Mouse (Mus musculus): Measurements from ENCODE around the gene Nod1.

Nod1 gene

DNA sequence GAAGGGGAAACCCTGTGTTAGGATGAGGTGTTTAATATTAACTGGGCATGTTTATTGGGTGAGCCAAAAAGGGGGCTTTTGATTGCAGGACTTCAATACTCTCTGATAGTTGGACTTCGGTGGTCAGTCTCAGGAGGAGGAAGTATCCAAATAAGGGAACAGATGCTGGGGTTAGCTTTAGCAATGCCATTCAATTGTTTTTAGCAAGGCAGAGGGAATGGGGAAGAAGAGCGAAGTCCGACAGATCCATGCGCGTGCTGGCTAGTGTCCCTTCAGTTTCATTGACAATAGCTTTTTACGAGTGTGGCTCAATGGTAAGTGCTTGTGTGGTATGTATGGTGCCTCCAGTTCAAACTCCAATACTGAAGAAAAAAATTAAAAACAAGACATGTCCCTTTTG lies 31.3 kb downstream of the Nod1 start:
- in situ Hi-C loops (cut with MseI, MboI), result no loop called here

DNA sequence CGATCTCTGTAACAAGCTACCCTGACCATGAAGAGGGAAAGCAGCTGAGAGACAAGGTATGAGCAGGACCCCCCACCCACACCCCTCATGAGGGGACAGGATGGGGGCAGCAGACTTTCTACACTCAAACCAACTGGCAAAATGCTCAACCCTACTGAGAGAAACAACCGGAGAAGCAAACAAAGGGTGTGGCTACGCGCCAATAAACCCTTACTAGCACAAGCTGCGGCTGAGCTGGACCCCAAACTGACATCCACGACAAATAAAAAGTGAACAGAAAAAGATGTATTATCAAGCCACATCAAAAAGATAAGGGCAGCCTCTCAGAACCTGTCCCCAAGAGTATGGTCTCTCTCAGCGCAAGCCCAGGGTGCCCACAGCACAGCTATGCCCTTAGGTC lies 32.3 kb downstream of the Nod1 start:
- in situ Hi-C loops (cut with MseI, MboI), result no loop called here

DNA sequence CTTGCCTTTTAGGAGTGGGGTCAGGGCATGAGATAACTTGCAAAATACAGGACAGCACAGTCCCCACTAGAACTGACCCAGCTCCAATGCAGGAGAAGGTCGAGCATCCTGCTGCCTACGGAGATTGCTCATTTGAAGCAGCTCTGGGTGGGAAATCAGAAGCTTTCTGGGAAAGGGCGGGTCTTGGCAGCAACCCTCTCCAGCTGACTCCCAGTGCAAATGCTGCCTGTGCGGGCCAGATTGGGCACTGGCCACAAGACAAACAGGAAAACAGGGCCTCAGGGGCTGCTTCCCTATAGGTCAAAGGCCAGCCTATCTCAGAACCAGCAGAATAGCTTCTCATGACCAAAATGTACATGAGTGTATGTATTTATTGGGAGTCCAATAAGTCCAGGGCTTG lies 32.8 kb downstream of the Nod1 start:
- in situ Hi-C loops (cut with MseI, MboI), result no loop called here

DNA sequence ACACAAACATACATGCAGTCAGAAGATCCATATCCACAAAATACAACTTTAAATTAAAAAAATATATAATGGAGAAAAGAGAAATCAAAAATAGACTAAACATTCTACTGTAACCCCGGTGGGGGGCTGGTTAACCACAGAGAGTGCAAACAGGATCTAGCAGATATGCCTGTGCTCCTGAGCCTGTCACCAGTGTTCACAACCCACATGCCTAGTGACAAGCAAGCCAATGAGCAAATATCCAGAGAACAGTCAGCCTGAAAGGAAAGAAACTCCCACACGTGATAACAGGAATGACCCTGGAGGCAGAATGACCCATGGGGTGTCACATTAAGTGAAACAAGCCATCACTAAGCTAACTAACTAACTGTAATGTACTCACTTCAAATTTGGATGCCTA lies 35.9 kb downstream of the Nod1 start:
- in situ Hi-C loops (cut with MseI, MboI), result no loop called here

DNA sequence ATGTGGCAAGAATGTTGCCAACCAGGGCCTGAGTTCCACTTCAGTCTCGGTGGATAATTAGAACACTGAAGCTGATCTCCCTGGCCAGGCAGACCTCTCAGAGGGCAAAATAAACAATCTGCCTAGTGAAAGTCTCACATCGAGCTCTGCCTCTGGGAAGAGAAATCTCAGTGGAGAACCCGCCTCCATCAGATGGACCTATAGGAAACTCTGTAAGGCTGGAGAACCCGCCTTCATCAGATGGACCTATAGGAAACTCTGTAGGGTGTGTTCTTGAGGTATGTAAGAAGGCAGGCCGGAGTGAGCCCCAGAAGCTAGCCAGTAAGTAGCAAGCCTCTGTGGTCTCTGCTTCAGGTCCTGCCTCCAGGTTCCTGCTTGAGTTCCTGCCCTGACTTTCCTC lies 37.5 kb downstream of the Nod1 start:
- in situ Hi-C loops (cut with MseI, MboI), result no loop called here

DNA sequence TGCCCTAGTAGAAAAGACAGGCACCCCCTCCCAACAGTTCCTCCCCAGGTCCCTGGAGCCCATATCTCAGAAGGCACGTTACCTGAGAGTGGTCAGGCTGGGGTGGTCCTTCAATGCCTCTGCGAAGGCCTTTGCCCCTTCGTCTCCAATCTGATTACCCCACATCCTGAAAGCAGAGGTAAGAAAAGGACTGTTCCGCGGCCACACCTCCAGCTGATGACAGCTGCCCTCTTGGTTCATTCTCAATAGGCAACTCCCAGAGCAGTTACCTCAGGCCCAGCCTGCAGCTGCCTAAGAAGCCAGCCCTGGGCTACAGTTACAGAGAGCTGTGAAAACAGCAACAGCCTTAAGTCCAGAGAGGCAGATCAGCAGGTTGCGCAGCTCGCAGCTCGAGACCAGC lies 38.1 kb downstream of the Nod1 start:
- in situ Hi-C loops (cut with MseI, MboI), result no loop called here

DNA sequence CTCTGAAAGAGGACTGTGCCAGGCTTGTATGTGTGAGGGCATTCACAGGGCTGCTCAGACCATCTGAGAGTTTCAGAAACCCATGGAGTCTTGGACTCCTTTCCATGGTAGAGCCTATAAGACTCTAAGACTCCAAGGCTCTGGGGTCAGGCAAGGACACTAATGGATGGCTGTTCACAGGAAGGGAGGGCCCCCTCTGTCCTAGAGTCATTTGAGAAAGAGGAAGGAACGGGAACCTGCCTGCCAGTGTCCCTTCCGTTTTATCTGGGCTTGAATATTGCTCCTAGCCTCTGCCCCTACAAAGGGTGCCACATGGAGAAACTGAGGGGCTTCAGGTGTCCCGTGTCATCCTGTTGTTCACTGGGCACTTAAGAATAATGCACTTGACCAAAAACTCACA lies 38.5 kb downstream of the Nod1 start:
- in situ Hi-C loops (cut with MseI, MboI), result no loop called here

DNA sequence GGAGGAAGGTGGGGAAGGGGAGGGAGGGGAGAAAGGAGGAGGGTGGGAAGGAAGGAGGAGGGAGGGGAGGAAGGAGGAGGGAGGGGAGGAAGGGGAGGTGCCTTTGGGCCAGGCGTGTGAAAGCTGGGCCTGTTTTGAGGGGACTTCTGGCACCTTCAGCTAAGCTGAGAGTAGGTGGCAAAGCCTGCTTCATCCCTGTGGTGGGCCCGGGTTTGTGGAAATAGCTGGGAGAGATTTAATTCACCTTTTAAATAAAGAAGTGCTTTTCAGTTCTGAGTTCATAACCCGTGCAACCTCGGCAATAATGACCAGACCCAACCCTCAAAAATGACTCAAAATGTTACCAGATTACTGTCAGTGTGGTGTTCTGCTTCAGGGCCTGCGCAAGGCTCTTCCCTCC lies 39.2 kb downstream of the Nod1 start:
- in situ Hi-C loops (cut with MseI, MboI), result no loop called here

DNA sequence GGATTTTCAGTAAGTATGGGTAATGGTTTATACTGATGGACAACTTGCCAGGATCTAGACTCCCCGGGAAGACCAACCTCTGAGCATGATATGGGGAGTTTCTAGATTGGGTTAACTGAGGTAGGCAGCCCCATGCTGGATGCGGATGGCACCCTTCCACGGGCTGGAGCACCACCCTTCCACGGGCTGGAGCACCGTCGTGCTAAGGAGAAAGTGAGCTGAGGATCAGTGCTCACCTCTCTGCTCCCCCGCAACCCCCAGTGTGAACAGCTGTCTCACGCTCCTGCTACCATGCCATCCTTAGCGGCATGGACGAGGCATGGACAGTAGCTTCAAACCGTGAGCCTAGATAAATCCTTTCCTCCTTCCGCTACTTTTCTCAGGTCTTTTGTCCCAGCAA lies 39.9 kb downstream of the Nod1 start:
- in situ Hi-C loops (cut with MseI, MboI), result no loop called here

DNA sequence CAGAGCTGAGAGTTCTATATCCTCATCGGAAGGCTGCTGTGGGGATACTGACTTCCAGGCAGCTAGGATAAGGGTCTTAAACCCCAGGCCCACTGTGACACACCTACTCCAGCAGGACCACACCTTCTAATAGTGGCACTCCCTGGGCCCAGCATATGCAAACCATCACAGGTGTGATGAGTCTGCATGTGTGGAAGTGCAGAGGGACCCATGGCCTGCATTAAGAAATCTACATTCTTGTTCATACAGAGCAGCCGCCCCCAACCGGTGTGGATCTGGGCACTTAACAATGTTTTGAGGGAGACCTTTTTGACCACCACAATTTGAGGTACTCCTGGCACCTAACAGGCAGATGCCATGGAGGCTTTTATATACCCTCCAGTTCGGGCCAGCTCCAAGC lies 40.8 kb downstream of the Nod1 start:
- in situ Hi-C loops (cut with MseI, MboI), result no loop called here

DNA sequence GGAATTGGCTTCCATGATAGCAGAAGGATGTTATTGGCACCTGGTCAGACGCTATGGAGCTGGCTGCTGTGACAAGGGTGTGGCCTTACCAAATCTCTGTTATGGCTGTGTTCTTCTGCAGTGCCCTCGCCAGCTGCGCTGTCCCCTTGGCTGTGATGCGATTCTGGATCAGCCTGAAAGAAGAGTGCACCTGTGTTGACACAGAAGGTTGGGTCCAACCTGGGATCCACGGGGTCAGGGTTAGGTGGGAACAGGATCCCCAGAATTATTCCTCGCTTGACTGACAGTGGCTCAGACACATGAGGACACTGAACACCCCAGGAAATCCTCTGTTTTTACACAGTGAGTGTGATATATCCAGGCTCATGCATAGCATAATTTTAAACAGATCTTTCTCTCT lies 44.5 kb downstream of the Nod1 start:
- in situ Hi-C loops (cut with MseI, MboI), result no loop called here

DNA sequence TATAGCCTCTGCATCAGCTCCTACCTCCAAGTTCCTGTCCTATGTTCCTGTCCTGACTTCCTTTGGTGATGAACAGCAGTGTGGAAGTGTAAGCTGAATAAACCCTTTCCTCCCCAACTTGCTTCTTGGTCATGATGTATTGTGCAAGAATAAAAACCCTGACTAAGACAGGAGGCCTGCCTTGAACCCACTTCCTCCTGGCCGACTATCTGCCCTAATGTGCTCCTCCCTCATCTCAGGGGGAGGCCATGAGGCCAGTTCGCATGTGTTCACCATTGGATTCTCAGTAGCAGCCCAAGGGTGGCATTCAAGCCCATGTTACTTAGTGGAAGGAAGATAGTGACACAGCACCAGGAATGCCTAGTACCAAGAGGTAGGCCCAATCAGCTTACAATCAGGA lies 45.5 kb downstream of the Nod1 start:
- in situ Hi-C loops (cut with MseI, MboI), result no loop called here

DNA sequence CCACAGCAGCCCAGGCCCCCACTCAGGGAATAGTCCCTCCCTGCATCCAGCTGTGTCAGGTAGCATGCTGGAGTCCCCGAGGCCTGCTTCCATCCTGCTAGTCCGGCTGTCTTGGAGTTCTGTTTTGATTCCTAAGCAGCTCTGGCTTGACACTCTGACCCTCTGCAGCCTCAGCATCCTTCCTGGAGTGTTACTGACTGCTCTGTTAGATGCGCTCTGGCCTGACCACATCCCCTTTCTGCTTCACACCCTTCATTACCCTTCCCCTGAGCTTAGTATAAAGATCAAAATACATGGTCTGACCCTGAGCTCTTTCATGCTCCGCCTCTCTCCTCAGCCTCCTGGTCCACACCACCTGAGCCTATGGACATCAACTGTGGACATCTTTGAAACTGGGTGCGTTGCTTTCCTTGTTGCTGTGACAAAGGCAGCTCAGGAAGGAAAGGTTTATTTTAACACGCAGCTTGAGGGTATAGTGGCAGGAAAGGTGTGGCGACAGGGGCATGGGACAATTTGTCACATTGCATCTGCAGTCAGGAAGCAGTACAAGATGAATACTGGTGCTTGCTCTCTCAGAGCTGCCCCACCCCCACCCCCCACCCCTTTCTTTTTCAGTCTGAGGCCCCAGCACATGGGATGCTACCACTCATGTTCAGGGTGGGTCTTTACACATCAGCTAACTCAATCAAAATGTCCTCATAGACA lies 46.5 kb downstream of the Nod1 start:
- in situ Hi-C loops (cut with MseI, MboI), result no loop called here

DNA sequence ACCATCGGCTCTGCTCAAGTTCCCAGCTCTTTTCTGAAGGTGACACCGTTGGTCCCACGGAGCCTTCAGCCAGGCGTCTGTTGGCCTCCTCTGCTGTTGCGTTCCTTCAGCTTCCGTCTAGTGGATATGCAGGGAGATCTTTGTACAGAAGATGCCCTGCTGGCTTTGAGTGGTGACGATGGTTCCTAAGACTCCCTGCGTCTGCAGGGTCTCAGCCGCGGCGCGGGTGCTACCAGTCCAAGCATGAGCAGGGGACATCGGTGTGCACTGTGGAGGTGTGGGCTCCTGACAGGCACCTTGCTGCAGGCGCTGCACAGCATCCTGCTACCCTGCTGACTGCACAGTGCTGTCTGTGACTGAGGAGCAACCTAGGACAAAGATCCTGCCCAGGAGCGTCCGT lies 47.9 kb downstream of the Nod1 start:
- in situ Hi-C loops (cut with MseI, MboI), result no loop called here

DNA sequence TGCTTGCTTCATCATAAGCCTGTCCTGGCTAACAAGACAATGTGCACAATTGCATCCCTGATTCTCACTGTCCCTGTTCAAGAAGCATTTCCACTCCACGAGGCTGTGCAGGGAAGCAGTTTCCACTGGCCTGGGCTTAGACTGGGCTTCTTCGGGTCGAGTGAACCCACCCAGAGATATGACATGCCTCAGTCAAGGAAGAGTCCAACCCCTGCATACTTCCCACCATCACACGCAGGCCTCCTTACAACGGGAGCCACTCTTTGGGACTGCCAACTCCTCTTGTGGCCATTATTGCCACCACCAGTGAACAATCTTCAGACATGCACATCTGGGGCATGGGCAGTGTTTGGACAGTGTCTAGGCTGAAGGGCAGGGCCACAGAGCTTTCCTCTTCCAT lies 53.9 kb downstream of the Nod1 start:
- in situ Hi-C loops (cut with MseI, MboI), result no loop called here

DNA sequence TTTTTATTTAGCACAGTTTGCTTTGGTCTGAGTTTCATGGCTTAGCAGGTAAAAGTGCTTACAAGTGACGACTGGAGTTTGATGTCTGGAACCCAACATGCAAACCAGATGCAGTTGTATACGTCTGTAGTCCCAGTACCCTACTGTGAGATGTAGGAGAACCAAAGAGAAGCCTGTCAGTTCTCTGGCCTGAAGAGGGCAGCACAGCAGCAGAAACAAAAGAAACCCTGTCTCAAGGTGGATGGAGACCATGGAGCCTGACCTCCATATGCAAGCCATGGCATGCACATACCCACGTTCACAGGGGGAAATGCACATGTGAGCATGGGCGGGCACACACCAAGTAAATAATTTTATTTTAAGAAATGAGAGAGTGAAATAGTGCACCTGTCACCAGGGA lies 54.9 kb downstream of the Nod1 start:
- in situ Hi-C loops (cut with MseI, MboI), result no loop called here

DNA sequence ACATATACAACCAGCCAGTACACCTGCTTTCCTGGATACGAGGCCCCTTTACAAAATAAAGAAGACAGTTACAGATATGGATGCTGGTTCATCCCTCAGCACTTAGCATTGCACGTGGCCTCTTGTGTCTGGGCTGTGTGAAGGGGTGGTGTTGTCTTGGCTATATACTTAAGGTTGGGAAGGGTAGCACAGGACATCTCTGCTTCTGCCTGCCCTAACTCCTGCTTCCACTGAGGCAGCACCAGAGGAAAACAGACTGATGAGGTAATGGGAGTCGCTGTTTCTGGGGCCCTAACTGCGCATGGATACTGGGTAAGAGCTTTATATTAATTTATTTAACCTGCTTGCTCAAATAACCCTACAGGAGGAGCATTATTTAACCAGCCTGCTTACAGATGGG lies 55.5 kb downstream of the Nod1 start:
- in situ Hi-C loops (cut with MseI, MboI), result no loop called here

DNA sequence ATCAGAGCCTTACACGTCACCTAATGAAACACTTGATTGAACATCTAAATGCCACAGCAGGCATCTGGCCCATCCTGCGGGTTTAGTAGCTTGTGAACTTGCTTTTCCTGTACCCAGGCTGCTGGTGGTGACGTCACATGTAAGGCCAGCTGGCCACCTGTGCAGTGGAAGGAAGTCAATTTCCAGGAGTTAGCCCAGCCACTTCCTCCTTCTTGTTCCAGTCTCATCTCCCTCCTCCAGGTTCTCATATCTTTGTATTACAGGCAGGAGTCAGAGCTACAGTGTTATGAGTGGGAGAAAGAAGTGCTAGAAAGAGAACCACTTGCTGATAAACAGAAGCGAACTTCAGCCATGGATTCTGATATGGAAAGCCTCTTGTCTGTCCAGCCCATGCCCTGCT lies 56.2 kb downstream of the Nod1 start:
- in situ Hi-C loops (cut with MseI, MboI), result no loop called here

DNA sequence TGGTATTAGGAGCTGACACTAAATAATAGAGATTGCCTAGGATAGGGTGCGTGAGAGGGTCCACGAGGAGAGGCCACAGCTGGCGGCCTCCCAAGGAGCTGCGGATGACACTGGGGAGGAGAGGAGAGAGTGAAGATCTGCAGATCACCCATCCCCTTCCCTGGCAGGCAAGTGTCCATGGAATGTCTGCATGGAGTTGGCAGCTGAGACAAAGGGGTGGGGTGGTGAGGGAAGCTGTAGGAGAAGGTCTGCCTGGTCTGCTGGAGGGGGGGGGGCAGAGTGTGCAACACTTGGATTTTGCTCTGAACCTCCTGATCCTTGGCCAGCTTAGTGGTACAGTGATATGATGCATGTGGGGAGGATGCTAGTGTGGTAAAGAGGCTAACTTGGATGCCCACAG lies 57.4 kb downstream of the Nod1 start:
- in situ Hi-C loops (cut with MseI, MboI), result no loop called here

DNA sequence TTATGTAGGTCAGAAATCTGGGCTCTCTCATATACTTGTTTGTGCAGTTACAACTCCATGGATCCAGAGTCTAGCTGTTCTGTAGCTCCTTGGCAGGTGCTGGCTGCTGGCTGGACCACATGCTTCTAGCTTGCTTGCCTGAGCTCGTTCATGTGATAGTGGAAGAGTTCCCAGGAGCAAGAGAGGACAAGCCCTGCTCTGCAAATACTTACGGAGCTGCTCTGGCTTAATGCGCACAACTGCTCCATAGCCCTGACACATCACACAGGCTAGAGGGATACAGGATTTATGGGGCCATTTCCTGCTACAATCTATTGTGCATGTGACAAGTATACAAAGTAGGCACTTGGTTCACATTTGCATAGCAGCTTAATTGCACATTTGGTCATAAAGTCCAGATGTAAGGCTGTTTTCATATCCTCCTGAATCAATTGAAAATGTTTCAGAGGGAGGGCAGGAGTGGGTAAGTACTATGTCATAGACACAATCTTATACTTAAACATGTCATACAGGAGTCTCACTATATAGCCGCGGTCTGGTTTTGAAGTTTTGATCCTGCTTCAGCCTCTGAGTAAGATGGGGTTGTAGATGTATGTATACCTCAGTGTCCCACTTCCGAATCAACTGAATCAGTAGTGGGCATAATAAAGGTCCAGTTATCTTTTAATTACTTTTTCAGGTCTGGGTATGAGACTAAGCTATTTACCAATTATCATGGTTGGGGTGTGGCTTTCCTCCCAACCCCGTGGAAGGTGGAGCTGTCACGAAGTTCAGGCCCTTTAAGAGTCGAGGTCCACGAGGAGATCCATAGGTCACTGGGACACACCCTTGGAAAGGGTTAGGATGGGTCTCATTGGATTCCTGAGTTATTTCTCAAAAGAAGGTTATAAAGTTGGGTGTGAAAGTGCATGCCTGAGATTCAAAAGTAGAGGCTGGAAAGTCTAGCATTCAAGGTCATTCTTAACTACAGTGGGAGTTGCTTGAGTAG lies 66.1 kb downstream of the Nod1 start:
- in situ Hi-C loops (cut with MseI, MboI), result no loop called here

DNA sequence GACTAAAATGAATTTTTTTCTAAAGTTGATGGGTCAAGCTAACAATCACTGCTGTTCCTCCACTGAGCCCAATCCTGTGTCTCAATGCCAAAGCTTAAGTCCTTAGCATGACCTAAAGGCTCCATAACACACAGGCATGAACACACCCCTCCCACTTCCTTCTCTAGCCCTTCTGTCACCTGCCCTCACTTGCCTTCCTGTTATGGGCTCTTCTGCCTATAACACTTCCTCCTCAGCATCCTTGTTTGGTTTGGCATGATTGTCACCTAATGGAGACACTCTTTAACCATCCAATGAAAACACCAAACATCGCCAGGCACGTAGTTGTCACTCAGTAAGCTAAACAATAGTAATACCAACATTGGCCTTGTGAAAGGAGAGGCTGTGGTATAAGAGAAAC lies 69.9 kb downstream of the Nod1 start:
- in situ Hi-C loops (cut with MseI, MboI), result no loop called here

DNA sequence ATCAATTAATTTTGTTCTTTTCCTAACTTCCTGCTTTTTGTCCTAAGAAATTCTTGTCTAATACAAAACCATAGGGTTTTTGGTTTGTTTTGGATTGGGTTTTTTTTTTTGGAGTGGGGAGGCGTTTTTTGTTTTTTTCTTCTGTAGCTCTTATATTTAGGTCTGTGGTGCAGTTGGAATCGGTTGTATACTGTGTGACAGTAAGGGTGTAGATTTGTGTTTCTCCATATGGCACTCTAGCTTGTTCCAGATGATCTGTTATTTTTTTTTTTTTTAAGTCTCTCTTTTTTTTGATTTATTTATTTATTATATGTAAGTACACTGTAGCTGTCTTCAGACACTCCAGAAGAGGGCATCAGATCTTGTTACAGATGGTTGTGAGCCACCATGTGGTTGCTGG lies 72.2 kb downstream of the Nod1 start:
- in situ Hi-C loops (cut with MseI, MboI), result no loop called here

DNA sequence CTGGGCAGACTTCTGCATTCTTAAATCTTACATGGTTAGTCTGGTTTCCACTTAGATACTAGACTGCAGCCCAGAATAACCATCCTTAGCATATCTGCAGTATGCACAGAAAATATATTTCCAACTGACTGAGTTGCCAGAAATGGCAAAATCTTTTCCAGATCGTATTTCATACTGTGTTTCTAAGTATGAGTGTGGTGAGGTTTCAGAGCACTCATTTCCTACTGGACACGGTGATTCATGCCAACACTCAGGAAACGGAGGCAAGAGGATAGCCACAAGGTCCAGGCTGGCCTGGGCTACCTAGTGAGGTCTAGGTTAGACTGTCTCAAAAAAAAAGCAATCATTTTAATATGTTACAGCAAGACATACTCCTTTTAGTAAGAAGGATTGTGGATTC lies 81.0 kb downstream of the Nod1 start:
- in situ Hi-C loops (cut with MseI, MboI), result no loop called here

Measured in mouse trophoblast stem cell (cell line).